Mouse (Mus musculus) heart, embryonic 12.5 days (tissue): Measurements from ENCODE around the gene Ear10. TPM values are rescaled to one million over a fixed set of nuclear protein-coding genes. Genes with fewer than 3 reads are reported as not detected.
"Not testable (repeated sequence)": the region's sequence is repeated elsewhere in the genome, so short reads cannot be mapped to it uniquely, and the experiment has no call there.

Source experiments
- ATAC-seq: fragments of 200-750 bp; cut with Nextera tagmentation; 2 replicates; pipeline ENCODE4 v1.8.0; 2017; ENCODE audit warnings: moderate TSS enrichment, moderate library complexity; ENCODE audit not compliant: insufficient number of reproducible peaks, low FRiP score
- H3K27ac ChIP-seq: fragments of 300-500 bp; sonication (generic); 2 replicates; pipeline ENCODE4 v1.5.1; 2016; ENCODE audit warnings: mild to moderate bottlenecking, moderate library complexity; ENCODE audit not compliant: poor library complexity, severe bottlenecking
- H3K27me3 ChIP-seq: fragments of 300-500 bp; sonication (generic); replicated peaks from 2 replicates; pipeline ENCODE4 v1.6.1; 2016; ENCODE audit warnings: mild to moderate bottlenecking, moderate library complexity
- H3K36me3 ChIP-seq: fragments of 300-500 bp; sonication (generic); 2 replicates; pipeline ENCODE4 v1.6.1; 2016; ENCODE audit warnings: mild to moderate bottlenecking, moderate library complexity
- H3K4me1 ChIP-seq: fragments of 300-500 bp; sonication (generic); replicated peaks from 2 replicates; pipeline ENCODE4 v1.6.1; 2016; ENCODE audit warnings: mild to moderate bottlenecking
- H3K4me2 ChIP-seq: fragments of 300-500 bp; sonication (generic); 2 replicates; pipeline ENCODE4 v1.6.1; 2016; ENCODE audit warnings: mild to moderate bottlenecking, moderate library complexity
- H3K4me3 ChIP-seq: fragments of 300-500 bp; sonication (generic); 2 replicates; pipeline ENCODE4 v1.5.1; 2016; ENCODE audit warnings: mild to moderate bottlenecking
- H3K9ac ChIP-seq: fragments of 300-500 bp; sonication (generic); 2 replicates; pipeline ENCODE4 v1.6.1; 2016; ENCODE audit warnings: mild to moderate bottlenecking, moderate library complexity
- H3K9me3 ChIP-seq: fragments of 300-500 bp; sonication (generic); replicated peaks from 2 replicates; pipeline ENCODE4 v1.6.1; 2016; ENCODE audit warnings: mild to moderate bottlenecking, moderate library complexity
- WGBS: fragments of 180-500 bp; shearing (Covaris S2); methylation state at CpG from one replicate; pipeline ENCODE4 v1.1.7; 2016; 5-methylcytosine and 5-hydroxymethylcytosine counted together
- polyA plus RNA-seq: library from polyadenylated mRNA; unstranded; fragments of >200 nt; fragmentation: Nextera tagmentation; extraction: Ambion mirVana; gene quantifications from 2 replicates; pipeline ENCODE4 v1.2.1, GENCODE M21; 2016

Gene Ear10
- polyA plus RNA-seq: not detected in 2 replicates

DNA sequence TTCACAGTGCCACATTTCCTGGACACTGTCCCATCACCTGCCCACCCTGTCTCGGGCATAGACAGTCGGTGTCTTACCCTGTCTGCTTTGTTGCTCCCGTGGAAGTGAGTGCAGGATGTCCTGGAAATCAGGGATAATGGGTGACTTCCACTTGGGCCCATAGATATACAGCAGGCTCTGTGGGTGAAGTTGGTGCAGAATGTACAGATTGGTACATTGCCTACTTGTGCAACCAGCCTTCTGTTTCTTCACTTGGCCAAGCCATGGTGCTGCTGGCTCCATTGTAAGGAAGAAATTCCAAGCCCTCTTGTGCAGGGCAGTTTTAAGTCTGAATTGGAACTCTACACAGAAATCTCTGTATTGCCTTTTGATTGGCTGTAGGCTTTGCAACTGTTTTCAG, at the start of gene Ear10:
Ear10 (minus strand) TSS at position 101 of the 400 bp plus-strand sequence.
- H3K9ac ChIP-seq, ATAC-seq: not testable (repeated sequence)

DNA sequence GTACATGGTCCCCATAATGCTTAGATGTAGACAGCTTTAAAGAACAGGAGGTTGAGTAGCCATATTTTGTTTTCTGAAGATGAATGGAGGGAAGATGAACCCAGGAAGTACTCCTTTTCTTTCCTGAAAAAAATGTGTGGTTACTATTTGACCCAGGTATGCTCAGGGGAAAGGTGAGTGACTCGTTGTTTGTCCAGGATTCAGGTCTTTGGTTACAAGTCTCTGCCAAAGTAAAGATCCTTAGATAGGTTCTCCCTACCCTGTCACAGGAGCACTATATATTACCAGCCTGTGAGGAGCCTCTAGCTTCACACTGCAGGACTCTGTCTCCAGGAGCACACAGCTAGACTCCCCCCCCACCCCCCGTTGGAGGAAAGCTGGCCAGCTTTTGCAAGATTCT, 33.4 kb upstream of the Ear10 start, which contains the start of gene Ang5:
Ang5 (plus strand) TSS at position 301 of the 400 bp plus-strand sequence.
- not testable (repeated sequence) for H3K4me1 ChIP-seq, H3K27ac ChIP-seq, H3K36me3 ChIP-seq, H3K9ac ChIP-seq, H3K4me2 ChIP-seq, H3K9me3 ChIP-seq, ATAC-seq, H3K27me3 ChIP-seq, H3K4me3 ChIP-seq
- no CpG with 5 or more reads among the region's 2 CpGs for WGBS

More for the DNA sequence above, at the start of gene Ear10:
- H3K4me1 ChIP-seq, H3K9me3 ChIP-seq, H3K4me2 ChIP-seq, H3K36me3 ChIP-seq, H3K4me3 ChIP-seq, H3K27me3 ChIP-seq, H3K27ac ChIP-seq: not testable (repeated sequence)
- 69% methylated on average over 3 of the region's 3 CpGs for WGBS

DNA sequence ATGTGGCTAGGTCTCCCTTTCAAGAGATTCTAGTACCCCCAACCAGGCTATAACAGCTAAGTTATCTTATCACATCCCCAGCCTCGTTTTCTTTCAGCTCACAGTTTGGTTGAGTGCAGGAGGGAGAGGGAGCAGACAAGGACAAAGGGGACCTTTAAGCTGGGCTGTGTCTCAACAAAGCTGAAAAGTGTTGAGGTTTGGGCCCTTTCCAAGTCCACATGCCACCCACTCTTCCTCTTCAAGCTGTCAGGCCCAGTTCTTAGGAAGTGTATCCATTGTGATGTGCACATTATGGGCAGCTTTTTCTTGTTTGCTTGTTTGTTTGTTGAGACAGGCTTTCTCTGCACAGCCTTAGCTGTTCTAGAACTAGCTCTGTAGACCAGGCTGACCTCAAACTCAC, 31.7 kb upstream of the Ear10 start:
- not testable (repeated sequence) for H3K4me3 ChIP-seq, H3K9ac ChIP-seq, H3K4me2 ChIP-seq, ATAC-seq, H3K4me1 ChIP-seq, H3K36me3 ChIP-seq, H3K9me3 ChIP-seq, H3K27me3 ChIP-seq, H3K27ac ChIP-seq
- WGBS: no CpG with 5 or more reads among the region's 1 CpGs

DNA sequence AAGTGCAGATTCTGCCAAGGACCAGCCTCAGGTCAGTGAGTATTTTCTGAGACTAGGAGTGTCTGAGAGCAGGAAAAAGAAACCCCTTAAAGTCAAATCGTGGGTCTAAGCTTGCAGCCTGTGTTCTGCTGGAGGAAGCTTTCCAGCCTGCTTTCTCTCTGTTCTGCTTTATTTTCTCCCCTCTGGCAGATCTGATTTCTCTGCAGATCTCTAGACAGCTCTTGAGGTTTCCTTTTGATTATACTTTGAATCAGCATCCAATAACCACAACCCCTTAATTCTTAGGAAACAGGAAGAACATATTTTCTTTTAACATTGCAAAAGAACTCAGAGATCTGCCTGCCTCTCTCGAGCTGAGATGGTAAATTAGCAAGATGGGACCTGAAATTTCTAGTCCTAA, 30.0 kb upstream of the Ear10 start:
- H3K4me3 ChIP-seq, H3K4me1 ChIP-seq, H3K9ac ChIP-seq, H3K27me3 ChIP-seq, H3K9me3 ChIP-seq, H3K36me3 ChIP-seq, H3K4me2 ChIP-seq, ATAC-seq, H3K27ac ChIP-seq: not testable (repeated sequence)
- WGBS: 43% methylated on average over 2 of the region's 2 CpGs

DNA sequence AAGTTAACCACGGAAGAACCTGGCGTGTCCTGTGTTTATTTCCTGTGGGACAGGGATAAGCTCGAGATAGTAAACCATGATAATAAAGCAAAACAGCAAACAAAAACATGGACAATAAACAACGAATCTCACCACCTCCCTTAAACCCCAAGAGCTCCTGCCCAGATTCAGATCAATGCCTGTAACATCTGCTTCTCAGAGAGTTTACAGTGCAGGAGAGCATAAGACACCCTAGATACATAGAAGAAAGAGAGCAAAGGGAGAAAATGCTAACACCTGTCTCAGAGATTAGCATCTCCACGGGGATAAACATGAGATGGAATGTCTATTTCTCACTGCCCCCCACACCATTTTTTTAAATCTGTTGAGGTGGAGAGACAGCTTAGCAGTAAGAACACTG, 10.0 kb upstream of the Ear10 start:
- WGBS: 46% methylated on average over 5 of the region's 5 CpGs
- not testable (repeated sequence) for ATAC-seq, H3K27ac ChIP-seq

DNA sequence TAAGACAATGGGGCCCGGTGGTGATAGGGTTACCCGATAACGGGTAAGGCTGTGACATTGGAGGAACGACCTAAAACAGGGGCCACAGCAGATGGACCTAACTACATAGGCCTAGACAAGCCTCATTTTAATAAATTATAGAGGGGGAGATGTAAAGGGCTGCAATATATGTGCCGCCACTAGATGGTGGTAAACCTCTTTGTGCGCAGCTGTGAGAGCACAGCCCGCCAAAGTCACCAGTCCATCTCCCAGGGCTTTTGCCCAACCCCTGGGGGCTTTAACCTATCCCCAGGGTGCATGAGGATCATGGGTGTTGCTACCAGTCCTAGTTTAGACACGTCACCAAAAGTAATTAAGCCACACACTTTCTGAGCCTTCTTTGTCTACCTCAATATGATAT, 9.6 kb upstream of the Ear10 start:
- H3K27ac ChIP-seq, H3K27me3 ChIP-seq, H3K4me1 ChIP-seq, H3K4me2 ChIP-seq, H3K4me3 ChIP-seq, H3K9me3 ChIP-seq, H3K36me3 ChIP-seq, ATAC-seq, H3K9ac ChIP-seq: not testable (repeated sequence)
- WGBS: 17% methylated on average over 8 of the region's 8 CpGs

More for the DNA sequence above, 10.0 kb upstream of the Ear10 start:
- H3K4me2 ChIP-seq, H3K4me1 ChIP-seq, H3K36me3 ChIP-seq, H3K9ac ChIP-seq, H3K9me3 ChIP-seq, H3K27me3 ChIP-seq, H3K4me3 ChIP-seq: not testable (repeated sequence)

DNA sequence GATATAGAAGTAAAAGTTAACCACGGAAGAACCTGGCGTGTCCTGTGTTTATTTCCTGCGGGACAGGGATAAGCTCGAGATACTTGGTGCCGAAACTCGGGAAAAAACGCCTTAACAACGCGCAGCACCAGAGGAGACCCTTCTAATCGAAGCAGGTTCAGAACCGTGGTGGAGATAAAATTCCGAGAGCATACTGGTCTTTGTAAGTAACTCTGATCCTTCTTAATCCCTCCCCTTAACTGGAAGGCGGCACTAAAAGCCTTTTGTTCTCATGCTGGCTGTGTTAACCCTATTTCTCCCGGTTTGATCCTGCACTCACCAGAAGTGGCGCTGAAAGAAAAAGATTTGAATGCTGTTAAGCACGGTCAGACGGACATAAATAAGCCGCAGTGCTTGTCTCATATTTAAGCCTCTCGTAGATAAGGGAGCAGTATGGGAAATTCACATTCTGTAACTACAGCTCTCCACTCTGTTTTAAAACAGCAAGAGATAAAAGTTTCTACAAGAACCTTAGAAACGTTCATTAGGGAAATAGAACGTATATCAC, 2.1 kb upstream of the Ear10 start:
- Histone ChIP-seq H3K4me2 (peak overlapping the region; percentile 59), H3K4me3 (peak overlapping the region; percentile 61), H3K9ac (peak overlapping the region; percentile 75), H3K27ac (peak overlapping the region; percentile 94)
- H3K27me3 ChIP-seq, ATAC-seq, H3K9me3 ChIP-seq, H3K36me3 ChIP-seq, H3K4me1 ChIP-seq: not testable (repeated sequence)
- 5% methylated on average over 21 of the region's 21 CpGs for WGBS

DNA sequence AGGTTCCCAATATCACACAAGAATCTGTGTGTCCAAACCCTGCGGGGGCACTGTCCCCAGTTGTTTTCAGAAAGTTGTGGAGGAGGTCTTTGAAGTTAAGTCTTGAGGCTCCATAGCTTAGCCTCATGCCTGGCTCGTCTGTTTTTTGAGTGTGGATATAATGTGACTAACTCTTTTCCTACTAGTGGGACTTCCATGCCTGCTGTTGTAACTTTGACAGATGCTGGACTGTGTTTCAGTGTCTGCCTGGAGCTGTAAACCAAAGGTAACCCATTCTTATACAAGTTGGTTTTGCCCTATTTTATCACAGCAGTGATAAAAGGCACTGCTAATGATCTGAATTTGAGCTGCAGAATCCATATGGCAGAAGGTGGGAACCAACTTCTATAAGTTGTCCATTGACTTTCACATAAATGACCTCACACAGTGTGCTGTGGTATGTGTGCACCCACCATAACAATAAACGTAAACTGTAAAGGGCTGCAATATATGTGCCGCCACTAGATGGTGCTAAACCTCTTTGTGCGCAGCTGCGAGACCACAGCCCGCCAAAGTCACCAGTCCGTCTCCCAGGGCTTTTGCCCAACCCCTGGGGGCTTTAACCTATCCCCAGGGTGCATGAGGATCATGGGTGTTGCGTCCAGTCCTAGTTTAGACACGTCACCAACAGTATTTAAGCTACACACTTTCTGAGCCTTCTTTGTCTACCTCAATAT, 1.5 kb upstream of the Ear10 start, which contains the start of gene Gm8113:
Gm8113 (plus strand) TSS at position 703 of the 716 bp plus-strand sequence.
- ATAC-seq: peak; percentile 78
- H3K4me2 ChIP-seq: peak within 1 kb of the TSS; percentile 59
- peak within 1 kb of the TSS; percentile 75 for H3K9ac ChIP-seq
- H3K4me3 ChIP-seq: peak within 1 kb of the TSS; percentile 61
- H3K4me1 ChIP-seq, H3K9me3 ChIP-seq, H3K36me3 ChIP-seq, H3K27me3 ChIP-seq: not testable (repeated sequence)
- WGBS: 9% methylated on average over 10 of the region's 10 CpGs
- peak within 1 kb of the TSS; percentile 94 for H3K27ac ChIP-seq

DNA sequence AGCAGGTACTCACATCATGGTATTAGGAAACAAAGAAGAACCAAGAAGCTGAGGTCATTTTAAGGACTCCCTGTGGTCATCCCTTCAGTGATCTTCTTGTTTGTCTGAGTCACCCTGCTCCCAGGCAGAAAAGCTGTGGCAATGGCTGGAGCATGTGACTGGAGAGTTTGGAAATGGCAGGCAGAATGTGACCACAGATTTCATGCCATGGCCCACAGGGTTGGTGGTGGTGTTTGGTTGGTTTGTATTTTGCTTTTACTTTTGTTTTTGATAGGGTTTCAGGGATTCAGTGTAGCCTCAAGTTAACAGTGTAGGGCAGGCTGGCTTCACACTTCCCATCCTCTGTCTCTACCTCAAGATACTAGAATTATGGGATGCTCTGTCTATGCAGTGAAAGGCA, 5.1 kb downstream of the Ear10 start:
- not testable (repeated sequence) for H3K9ac ChIP-seq, H3K4me1 ChIP-seq, H3K27ac ChIP-seq, H3K4me3 ChIP-seq, H3K27me3 ChIP-seq, H3K36me3 ChIP-seq, H3K9me3 ChIP-seq, ATAC-seq, H3K4me2 ChIP-seq

DNA sequence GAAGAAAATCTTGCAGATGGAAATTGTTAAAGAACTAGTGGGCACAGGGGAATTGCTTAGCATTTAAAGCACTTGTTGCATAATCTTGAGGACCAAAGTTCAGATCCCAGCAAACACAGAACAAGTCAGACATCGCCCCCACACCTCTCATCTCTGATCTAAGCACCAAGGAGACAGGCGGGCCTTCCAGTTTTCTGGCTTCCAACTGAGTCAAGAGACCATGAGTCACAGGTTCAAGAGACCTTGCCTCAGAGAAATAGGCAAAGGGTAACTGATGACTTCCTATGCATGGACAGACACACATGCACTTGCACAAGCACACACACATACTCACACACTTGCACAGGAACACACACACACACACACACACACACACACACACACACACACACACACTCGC, 24.8 kb downstream of the Ear10 start:
- H3K4me2 ChIP-seq, H3K9ac ChIP-seq, ATAC-seq, H3K36me3 ChIP-seq, H3K4me3 ChIP-seq, H3K4me1 ChIP-seq, H3K9me3 ChIP-seq, H3K27ac ChIP-seq, H3K27me3 ChIP-seq: not testable (repeated sequence)
- WGBS: 80% methylated on average over 3 of the region's 3 CpGs

DNA sequence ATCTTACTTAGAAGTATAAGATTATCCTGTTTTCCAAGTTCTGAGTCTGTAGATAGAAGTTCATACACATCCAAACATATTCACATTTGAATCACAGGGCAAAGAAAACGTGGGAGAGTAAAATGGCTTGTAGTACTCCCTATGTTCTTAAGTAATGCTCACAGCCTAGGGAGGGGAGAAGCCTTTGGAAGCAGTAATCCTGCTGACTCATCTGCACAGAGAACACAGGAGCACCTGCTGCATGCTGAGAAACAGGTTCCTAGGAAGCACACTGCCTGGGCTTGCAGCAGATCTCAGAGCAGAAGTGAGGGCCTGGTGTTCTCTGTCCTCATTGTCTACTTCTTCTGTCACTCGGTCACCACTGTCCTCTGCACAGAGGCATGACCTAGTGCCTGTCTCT, 28.0 kb downstream of the Ear10 start:
- not testable (repeated sequence) for H3K9me3 ChIP-seq, ATAC-seq, H3K4me3 ChIP-seq, H3K36me3 ChIP-seq, H3K4me1 ChIP-seq, H3K27ac ChIP-seq, H3K9ac ChIP-seq, H3K27me3 ChIP-seq, H3K4me2 ChIP-seq
- 31% methylated on average over 2 of the region's 2 CpGs for WGBS

DNA sequence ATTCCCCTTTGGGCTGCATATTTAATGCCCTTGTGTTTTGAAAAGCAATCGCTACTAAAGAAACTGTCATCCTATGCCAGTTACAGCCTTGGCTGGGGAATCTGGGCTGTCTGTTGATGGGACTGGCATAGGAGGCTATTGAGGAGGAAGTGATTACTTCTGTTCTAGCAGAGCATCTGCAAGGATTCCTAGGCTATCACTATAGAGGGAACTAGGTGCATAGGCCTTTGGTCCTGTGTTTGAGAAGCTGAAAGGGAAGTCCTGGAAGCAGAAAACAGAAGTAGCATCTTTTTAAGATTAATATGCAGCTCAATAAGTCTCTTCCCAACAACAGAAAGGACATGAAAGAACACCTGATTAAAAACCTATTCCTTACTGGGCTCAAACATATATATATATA, 32.1 kb downstream of the Ear10 start:
- H3K4me3 ChIP-seq, H3K4me2 ChIP-seq, H3K36me3 ChIP-seq, ATAC-seq, H3K9me3 ChIP-seq, H3K27ac ChIP-seq, H3K27me3 ChIP-seq, H3K4me1 ChIP-seq, H3K9ac ChIP-seq: not testable (repeated sequence)
- WGBS: 69% methylated on average over 1 of the region's 1 CpGs
